Mouse (Mus musculus) E14TG2a.4 (cell line): ENCODE measurements around the gene Map4k2.

Experiments used
- CTCF ChIP-seq: conservative IDR thresholded peaks from 2 replicates; pipeline ENCODE4 v1.5.1; 2014; ENCODE audit warnings: low read length
- NANOG ChIP-seq: IDR thresholded peaks from 2 replicates; pipeline ENCODE4 v1.6.1; 2014; ENCODE audit warnings: borderline replicate concordance, low read length, mixed read lengths
- POU5F1 ChIP-seq: IDR thresholded peaks from 2 replicates; pipeline ENCODE4 v1.6.1; 2014; ENCODE audit warnings: low read length, borderline replicate concordance

GRCm38 (mm10) chr19:6304787-6305516 lies 36.0 kb upstream of the Map4k2 start:
- TF ChIP-seq CTCF (peak; percentile 99), POU5F1 (no peak), NANOG (no peak)
